Mouse (Mus musculus) ES-E14 (cell line): ENCODE results near the gene Zscan10. TPM values are rescaled to one million over a fixed set of nuclear protein-coding genes. Genes with fewer than 3 reads are reported as not detected.

Experiments used
- DNase-seq: peaks from one replicate; pipeline ENCODE4 v3.0.0-alpha.2; 2013; ENCODE audit warnings: low read depth, low spot score
- H3K27ac ChIP-seq: 2 replicates; pipeline ENCODE4 v1.5.1; 2012; ENCODE audit warnings: low read depth, mild to moderate bottlenecking, low read length, moderate library complexity, mixed read lengths; ENCODE audit not compliant: poor library complexity, insufficient read depth, severe bottlenecking
- H3K36me3 ChIP-seq: 2 replicates; pipeline ENCODE4 v1.6.1; 2012; ENCODE audit warnings: mild to moderate bottlenecking, low read length, moderate library complexity, mixed read lengths; ENCODE audit not compliant: control insufficient read depth, poor library complexity, insufficient read depth, severe bottlenecking
- H3K4me1 ChIP-seq, 2 experiments: fragments of 150-350 bp in 1 of 2; sonication (generic) in 1 of 2; 2 replicates each; pipeline ENCODE4 v1.6.1; 2012; ENCODE audit warnings: low read length in 2 of 2, mild to moderate bottlenecking in 1 of 2, mixed read lengths in 1 of 2; ENCODE audit not compliant: control insufficient read depth in 2 of 2, insufficient read depth in 2 of 2, poor library complexity in 1 of 2
- H3K4me3 ChIP-seq, 2 experiments: fragments of 150-350 bp in 1 of 2; sonication (generic) in 1 of 2; 2 replicates each; pipeline ENCODE4 v1.5.1; 2012; ENCODE audit warnings: low read length in 2 of 2, low read depth in 1 of 2, mild to moderate bottlenecking in 1 of 2, mixed read lengths in 1 of 2; ENCODE audit not compliant: insufficient read depth in 1 of 2, poor library complexity in 1 of 2, severe bottlenecking in 1 of 2
- H3K9ac ChIP-seq: 2 replicates; pipeline ENCODE4 v1.6.1; 2012; ENCODE audit warnings: low read depth, mild to moderate bottlenecking, low read length, mixed read lengths; ENCODE audit not compliant: poor library complexity, insufficient read depth, severe bottlenecking
- H3K9me3 ChIP-seq: fragments of 150-350 bp; sonication (generic); 2 replicates; pipeline ENCODE4 v1.6.1; 2012; ENCODE audit warnings: low read depth, mild to moderate bottlenecking, low read length; ENCODE audit not compliant: control insufficient read depth, insufficient read depth
- CHD2 ChIP-seq: IDR thresholded peaks from 2 replicates; pipeline ENCODE4 v1.6.1; 2014; ENCODE audit warnings: mild to moderate bottlenecking, low read depth, low read length, inconsistent platforms
- HCFC1 ChIP-seq: IDR thresholded peaks from 2 replicates; pipeline ENCODE4 v1.6.1; 2012; ENCODE audit warnings: low read length, inconsistent platforms, borderline replicate concordance; ENCODE audit not compliant: insufficient read depth
- MAFK ChIP-seq: IDR thresholded peaks from 2 replicates; pipeline ENCODE4 v1.6.1; 2014; ENCODE audit warnings: mild to moderate bottlenecking, low read depth, low read length, inconsistent platforms; ENCODE audit not compliant: insufficient read depth
- ZC3H11A ChIP-seq: IDR thresholded peaks from 2 replicates; pipeline ENCODE4 v1.6.1; 2012; ENCODE audit warnings: low read depth, mild to moderate bottlenecking, inconsistent platforms, low read length, borderline replicate concordance
- ZNF384 ChIP-seq: IDR thresholded peaks from 2 replicates; pipeline ENCODE4 v1.6.1; 2012; ENCODE audit warnings: low read depth, low read length, inconsistent platforms
- in situ Hi-C, 2 experiments: fragments of 600-800 bp; cut with MboI; formaldehyde crosslinking; loops; one replicate each; pipeline ENCODE4 v1.15.1; 2025; ENCODE audit warnings: low sequenced_read_pairs in 2 of 2, inconsistent platforms in 1 of 2; ENCODE audit not compliant: unreplicated experiment in 2 of 2
- total RNA-seq: library from RNA; depleted of rRNA; stranded (reverse); fragments of 300-350 nt; gene quantifications from 2 replicates; pipeline ENCODE4 v1.2.3, GENCODE M21; 2012

Zscan10 gene
- total RNA-seq, 1 experiment = 62.5 TPM

GRCm38 (mm10) chr17:23604394-23604793 lies 3.7 kb downstream of the Zscan10 start:
- in situ Hi-C loops = no loop called here
- peak overlapping the region; percentile 68; the same call in 1 of the 2 replicates for H3K9ac ChIP-seq
- peak overlapping the region; percentile 87; the same call in 1 of the 2 replicates for H3K27ac ChIP-seq
- TF ChIP-seq HCFC1 (no peak), ZC3H11A (no peak), CHD2 (no peak), ZNF384 (no peak), MAFK (no peak)
- DNase-seq = peak; percentile 56
- H3K4me3 ChIP-seq = peak overlapping the region; percentile 4 to 34; a peak in 1 of 4 replicates
- H3K36me3 ChIP-seq = peaks cover 39% of the 10 kb centered on the region
- peaks cover 9% of the 10 kb centered on the region in 2 experiments; a peak in 3 of 4 replicates for H3K4me1 ChIP-seq
- no peaks in the 10 kb centered on the region for H3K9me3 ChIP-seq

DNA sequence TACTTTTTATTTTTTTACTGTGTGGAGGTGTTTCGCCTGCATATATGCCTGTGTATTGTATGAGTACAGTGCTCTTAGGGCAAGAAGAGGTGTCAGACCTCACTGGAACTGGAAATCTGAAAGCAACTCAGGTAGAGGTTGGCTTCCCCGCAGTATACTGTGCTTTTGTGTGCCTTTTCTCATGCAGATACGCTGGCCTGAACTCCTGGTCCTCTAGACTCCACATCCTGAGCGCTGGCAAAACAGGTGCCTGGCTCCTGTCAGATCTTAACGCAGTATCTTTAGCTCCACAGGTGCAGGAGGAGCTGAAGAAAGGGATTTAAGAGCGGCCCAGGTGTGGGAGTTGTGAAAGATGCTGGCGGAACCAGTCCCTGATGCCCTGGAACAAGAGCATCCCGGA lies 4.6 kb downstream of the Zscan10 start:
- peak overlapping the region; percentile 87; the same call in 1 of the 2 replicates for H3K27ac ChIP-seq
- DNase-seq = no peak
- peaks cover 48% of the 10 kb centered on the region for H3K36me3 ChIP-seq
- in situ Hi-C loops = no loop called here
- no peaks in the 10 kb centered on the region for H3K9me3 ChIP-seq
- peak overlapping the region; percentile 66; the same call in 1 of the 2 replicates for H3K9ac ChIP-seq
- H3K4me1 ChIP-seq = peaks cover 9 to 17% of the 10 kb centered on the region in 2 experiments; a peak in 3 of 4 replicates
- TF ChIP-seq ZC3H11A = no peak
- TF ChIP-seq ZNF384 = no peak
- no peak for TF ChIP-seq CHD2
- TF ChIP-seq MAFK = no peak
- no peak for TF ChIP-seq HCFC1
- peak overlapping the region; percentile 45 to 66 for H3K4me3 ChIP-seq

DNA sequence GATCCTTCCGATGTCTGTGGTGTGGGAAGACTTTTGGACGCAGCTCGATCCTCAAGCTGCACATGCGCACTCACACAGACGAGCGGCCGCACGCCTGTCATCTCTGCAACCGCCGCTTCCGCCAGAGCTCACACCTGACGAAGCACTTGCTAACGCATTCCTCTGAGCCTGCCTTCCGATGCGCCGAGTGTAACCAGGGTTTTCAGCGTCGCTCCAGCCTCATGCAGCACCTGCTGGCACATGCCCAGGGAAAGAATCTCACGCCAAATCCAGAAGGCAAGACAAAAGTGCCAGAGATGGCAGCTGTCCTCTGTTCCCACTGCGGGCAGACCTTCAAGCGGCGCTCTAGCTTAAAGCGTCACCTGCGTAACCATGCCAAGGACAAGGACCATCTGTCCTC lies 9.0 kb downstream of the Zscan10 start:
- no peak overlapping the region for H3K9ac ChIP-seq
- H3K27ac ChIP-seq = no peak overlapping the region
- no peak overlapping the region; a peak in 1 of 4 replicates for H3K4me3 ChIP-seq
- no peak for TF ChIP-seq CHD2
- TF ChIP-seq HCFC1 = no peak
- no peak for TF ChIP-seq MAFK
- TF ChIP-seq ZNF384 = no peak
- no peak for TF ChIP-seq ZC3H11A
- H3K36me3 ChIP-seq = peaks cover 53% of the 10 kb centered on the region
- DNase-seq = no peak
- H3K4me1 ChIP-seq = peaks cover under 1 to 13% of the 10 kb centered on the region in 2 experiments; a peak in 1 of 4 replicates
- in situ Hi-C loops = no loop called here
- H3K9me3 ChIP-seq = no peaks in the 10 kb centered on the region

DNA sequence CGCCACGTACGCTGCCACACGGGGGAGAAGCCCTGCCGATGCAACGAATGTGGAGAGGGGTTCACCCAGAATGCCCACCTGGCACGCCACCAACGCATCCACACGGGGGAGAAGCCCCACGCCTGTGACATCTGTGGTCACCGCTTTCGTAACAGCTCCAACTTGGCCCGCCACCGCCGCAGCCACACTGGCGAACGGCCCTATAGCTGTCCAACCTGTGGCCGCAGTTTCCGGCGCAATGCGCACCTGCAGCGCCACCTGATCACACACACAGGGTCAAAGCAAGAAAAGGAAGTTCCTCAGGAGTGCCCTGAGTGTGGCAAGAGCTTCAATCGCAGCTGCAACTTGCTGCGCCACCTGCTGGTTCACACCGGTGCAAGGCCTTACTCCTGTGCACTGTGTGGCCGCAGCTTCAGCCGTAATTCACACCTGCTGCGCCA lies 9.7 kb downstream of the Zscan10 start:
- H3K9me3 ChIP-seq = no peaks in the 10 kb centered on the region
- peak overlapping the region; percentile 12 to 17; a peak in 2 of 4 replicates for H3K4me3 ChIP-seq
- peak; percentile 70 for DNase-seq
- H3K4me1 ChIP-seq = peaks cover 0 to 13% of the 10 kb centered on the region in 2 experiments; a peak in 1 of 4 replicates
- peaks cover 51% of the 10 kb centered on the region for H3K36me3 ChIP-seq
- TF ChIP-seq ZC3H11A = peak; percentile 42; the same call in 1 of the 2 replicates
- TF ChIP-seq CHD2 = no peak
- H3K27ac ChIP-seq = no peak overlapping the region
- in situ Hi-C loops = no loop called here
- no peak overlapping the region; the same call in 1 of the 2 replicates for H3K9ac ChIP-seq

DNA sequence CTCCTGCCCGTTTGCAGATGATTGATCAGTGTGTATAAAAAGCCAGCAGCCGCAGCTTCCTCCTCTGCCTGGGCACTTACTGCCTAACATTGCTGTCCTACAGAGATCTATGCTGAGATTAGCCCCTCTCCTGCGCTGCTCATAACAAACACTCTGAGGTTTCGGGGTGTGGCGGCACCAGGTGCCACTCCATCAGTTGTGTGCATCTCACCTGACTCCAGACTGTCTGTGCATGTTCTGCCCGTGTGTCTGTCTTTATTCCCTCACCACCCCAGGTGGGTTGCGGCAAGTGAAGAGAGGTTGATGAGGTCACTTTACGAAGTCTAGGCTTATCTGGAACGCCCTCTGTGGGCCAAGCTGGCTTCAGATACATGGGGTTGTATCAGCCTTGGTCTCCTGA lies 16.4 kb downstream of the Zscan10 start:
- peak overlapping the region; percentile 37 to 41; a peak in 2 of 4 replicates for H3K4me3 ChIP-seq
- no peaks in the 10 kb centered on the region; a peak in 1 of 4 replicates for H3K4me1 ChIP-seq
- H3K36me3 ChIP-seq = no peaks in the 10 kb centered on the region
- H3K9me3 ChIP-seq = no peaks in the 10 kb centered on the region
- no peak overlapping the region for H3K27ac ChIP-seq
- TF ChIP-seq ZNF384 (no peak), HCFC1 (no peak), ZC3H11A (no peak), MAFK (no peak), CHD2 (no peak)
- no peak for DNase-seq
- in situ Hi-C loops = no loop called here
- H3K9ac ChIP-seq = 0 out of 2 replicates have a peak overlapping the region, but pooled peaks have one; percentile 1
